Mouse (Mus musculus): Measurements from ENCODE around the gene Gm10377.
"Not testable (repeated sequence)": the region's sequence is repeated elsewhere in the genome, so short reads cannot be mapped to it uniquely, and the experiment has no call there.

Gm10377 gene

GRCm38 (mm10) chr14:42797887-42798286 is at the start of gene Gm10377:
TSS of gene Gm10377 (minus strand) at chr14:42797987.
- DNase-seq (ENCODE audit: low read depth, low spot score), result not testable (repeated sequence)

- DNase-seq (ENCODE audit: low read depth, low spot score), result not testable (repeated sequence)
These were observed 29.1 kb downstream of the Gm10377 start, which contains the start of gene Gm3015 for GRCm38 (mm10) chr14:42768721-42769120. TSS of gene Gm3015 (minus strand) at chr14:42768821.
